Mouse (Mus musculus) adrenal gland, postnatal 25 days (tissue): ENCODE measurements at regions not wholly inside any gene's neighbourhood (a gene's known extent, or its start where the extent isn't known, plus 50 kb on each side); places are given as distances from the start of the nearest gene placed in this dataset.

Source experiments
- DNase-seq: peaks from one replicate; pipeline ENCODE4 v3.0.0; 2021; ENCODE audit warnings: mixed read lengths

DNA sequence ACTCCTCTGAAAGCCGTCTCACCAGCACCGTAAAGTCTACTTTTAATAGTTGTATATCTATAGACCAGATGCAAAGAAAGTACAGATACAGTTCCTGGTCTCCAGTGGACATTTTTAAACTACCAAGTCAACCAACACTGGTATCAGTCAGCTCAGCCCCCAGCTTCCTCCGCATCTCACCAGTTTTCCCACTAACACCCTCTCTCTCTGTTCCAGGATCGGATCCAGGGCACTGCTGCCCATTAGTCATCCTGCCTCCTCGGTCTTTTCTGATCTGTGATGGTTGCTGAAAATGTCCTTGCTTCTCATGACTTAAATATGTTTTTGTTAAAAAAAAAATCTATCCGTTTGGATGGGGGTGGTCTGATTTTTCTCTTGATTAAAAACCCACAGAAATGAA, 598.1 kb upstream of the 3110018I06Rik start:
- no peak for DNase-seq

DNA sequence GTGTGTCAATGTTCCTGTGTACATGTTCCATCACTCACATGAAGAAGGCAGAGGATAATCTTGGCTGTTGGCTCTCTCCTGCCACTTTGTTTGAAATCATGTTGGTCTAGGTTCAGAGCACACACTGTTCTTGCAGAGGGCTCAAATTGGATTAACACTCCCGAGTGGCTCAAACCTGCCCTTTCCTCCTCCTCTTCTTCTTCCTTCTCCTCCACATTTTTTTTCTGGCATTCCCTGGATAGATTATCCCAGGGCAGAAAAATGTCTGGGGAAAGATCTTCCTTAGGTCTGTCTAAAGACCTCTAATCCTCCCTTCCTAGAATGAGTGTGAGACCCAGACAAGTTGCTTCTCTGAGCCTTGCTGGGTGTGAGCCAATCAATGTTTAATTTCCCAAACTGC, 594.4 kb upstream of the 3110018I06Rik start:
- no peak for DNase-seq

DNA sequence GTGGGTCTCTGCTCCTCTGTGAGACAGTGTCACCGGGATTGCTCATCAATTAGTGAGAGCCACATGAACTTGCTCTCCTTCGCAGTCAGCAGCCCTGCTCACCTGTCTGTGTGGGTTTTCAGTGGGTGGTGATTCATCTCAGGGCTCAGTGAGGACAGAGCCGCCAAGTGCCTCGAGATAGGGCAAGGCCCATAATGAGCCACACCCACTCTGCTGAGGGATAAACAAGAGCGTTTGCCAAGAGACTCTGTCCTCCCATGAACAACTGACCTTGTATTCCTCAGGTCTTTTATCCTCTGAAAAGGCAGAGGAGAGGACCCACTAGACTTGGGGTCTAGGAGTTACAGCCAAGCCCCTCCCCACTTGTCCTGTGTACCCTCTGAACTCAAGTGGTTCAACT, 584.2 kb upstream of the 3110018I06Rik start:
- no peak for DNase-seq

- no peak for DNase-seq
Measured at GRCm38 (mm10) chr12:106912782-106913181, 575.6 kb upstream of the 3110018I06Rik start.

- DNase-seq = no peak
Measured at GRCm38 (mm10) chr12:106922571-106922991, 565.9 kb upstream of the 3110018I06Rik start.

DNA sequence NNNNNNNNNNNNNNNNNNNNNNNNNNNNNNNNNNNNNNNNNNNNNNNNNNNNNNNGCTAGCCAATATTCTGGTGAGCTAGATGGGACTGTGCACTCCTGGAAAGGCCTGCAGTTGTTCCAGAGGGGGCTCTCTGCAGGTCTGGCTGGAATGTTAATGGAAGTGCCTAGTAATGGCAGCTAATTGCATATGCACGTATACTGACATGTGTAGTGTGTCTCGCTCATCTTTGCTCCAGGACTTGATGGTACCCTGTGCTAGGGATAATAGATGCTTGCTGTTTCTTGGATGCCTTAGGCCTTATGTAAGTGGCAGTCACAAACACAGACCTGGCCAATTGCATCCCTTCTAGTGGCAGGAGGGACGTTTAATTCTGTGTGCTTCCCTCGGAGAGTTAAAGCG, 560.0 kb upstream of the 3110018I06Rik start:
- no peak for DNase-seq

DNA sequence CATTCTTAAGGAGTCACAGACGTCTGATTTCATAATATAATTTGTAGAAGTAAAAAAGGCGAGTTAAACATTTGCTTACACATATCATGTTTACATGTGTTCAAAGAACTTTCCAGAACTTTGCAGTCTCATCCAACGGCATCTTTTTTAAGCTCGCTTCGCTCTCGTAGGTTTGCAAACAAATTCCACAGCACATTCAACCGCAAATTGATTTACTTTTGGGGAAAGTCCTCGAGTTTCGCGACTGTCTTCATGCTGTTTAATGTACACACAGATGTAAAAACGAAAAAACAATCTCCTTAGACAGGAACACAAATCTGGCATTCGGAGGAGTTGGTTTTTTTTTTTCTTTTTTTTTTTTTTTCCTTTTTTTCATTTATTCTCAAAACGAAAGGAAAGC, 559.3 kb upstream of the 3110018I06Rik start:
- DNase-seq = no peak

DNA sequence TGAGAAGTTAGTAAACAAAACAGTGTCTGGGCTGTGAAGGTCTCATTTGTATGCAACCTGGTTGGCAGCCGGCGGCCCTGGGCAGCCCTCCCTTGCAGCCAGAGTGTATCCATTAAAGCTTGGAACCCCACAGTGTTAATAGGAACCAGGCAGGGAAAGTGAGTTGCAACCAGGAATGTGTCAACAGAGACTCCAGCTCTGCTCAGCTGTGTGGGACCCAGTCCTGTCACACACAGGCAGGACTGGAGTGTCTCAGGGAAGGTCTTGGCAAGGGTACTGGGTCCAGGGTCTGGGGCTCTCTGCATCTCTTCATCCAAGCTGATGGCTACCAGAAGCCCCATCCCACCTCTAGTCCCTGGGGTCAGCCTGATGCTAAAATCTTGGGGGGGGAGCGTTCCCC, 556.8 kb upstream of the 3110018I06Rik start:
- DNase-seq = no peak

- DNase-seq = peak; percentile 11
Measured at GRCm38 (mm10) chr12:106939381-106939780, 549.1 kb upstream of the 3110018I06Rik start.

DNA sequence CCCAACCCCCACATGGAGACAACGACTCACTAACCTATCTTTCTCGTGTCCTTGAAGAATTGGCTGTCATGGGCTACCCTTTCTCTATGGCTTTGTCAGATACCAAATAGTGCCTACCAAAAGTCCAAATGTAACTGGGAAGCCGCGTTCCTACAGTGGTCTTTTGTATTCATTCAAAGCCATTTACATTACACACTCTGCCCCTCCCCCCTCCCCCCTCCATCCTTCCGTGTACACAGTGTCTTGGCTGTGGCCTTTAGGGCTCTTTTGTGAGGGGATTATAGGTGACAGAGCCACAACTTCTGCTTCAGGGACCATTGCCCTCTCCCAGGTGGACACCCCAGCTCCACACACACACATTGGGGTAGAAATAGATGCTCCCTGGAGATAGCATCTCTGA, 544.6 kb upstream of the 3110018I06Rik start:
- no peak for DNase-seq

DNA sequence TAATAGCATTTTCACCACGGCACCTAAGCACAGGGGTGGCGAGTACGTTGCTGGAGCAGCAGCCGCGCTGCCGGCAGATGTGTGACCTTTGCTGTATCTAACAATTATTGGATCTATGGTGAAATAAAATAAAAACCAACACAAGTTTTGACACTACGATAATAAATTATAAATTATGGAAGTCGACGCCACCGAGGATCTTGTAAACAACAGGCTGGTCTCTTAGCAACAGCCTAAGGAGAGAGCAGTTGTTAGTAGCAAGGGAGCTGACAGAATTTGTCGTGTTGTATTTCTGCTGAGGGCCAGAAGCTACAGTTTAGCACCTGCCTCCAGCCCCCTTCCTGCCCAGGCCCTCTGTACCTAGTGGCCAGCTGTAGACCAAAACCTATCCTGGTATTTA, 535.8 kb upstream of the 3110018I06Rik start:
- DNase-seq = no peak

GRCm38 (mm10) chr12:106955778-106956177, 532.7 kb upstream of the 3110018I06Rik start:
- DNase-seq = peak; percentile 69

GRCm38 (mm10) chr12:106956266-106956665, 532.2 kb upstream of the 3110018I06Rik start:
- DNase-seq = no peak

DNA sequence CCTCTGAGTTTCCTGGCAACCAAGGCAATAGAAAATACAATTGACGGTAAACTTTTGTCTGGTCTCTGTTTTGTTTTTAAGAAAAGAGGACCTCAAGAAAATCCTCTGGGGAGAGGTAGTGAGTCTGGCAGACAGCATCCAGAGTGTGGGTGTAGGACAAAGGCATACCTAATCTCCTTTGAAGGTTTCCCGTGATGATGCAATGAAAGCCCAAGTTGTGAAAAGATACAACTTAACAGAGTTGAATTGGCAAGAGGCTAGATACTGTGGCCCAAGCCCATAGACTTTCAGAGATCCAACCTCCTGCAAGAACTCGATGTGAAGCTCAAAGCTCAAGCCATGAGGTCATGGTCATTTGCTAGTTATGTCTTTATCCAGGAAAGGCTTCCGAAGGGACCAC, 526.4 kb upstream of the 3110018I06Rik start:
- no peak for DNase-seq

GRCm38 (mm10) chr12:106963762-106964161, 524.7 kb upstream of the 3110018I06Rik start:
- DNase-seq = no peak

- no peak for DNase-seq
Measured at GRCm38 (mm10) chr12:106969873-106970272, 518.6 kb upstream of the 3110018I06Rik start.

GRCm38 (mm10) chr12:106992421-106992820, 496.0 kb upstream of the 3110018I06Rik start:
- DNase-seq = no peak

DNA sequence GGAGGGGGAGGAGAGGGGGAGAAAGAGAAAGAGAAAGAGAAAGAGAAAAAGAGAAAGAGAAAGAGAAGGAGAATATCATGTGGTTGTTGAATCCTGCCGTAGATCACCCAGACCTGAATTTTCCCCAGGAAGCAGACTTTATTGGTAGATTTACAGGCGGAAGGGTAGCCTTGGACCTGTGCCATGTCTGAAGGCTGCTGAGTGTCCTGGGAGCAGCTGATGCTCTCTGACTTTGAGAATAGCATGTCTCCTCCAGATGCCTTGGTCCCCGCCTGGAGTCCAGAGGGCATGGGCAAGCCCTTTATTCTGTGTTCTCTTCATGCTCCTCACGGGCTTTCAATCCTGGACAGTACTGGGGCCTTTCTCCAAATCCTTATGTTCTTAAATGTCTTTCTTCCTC, 495.4 kb upstream of the 3110018I06Rik start:
- no peak for DNase-seq

DNA sequence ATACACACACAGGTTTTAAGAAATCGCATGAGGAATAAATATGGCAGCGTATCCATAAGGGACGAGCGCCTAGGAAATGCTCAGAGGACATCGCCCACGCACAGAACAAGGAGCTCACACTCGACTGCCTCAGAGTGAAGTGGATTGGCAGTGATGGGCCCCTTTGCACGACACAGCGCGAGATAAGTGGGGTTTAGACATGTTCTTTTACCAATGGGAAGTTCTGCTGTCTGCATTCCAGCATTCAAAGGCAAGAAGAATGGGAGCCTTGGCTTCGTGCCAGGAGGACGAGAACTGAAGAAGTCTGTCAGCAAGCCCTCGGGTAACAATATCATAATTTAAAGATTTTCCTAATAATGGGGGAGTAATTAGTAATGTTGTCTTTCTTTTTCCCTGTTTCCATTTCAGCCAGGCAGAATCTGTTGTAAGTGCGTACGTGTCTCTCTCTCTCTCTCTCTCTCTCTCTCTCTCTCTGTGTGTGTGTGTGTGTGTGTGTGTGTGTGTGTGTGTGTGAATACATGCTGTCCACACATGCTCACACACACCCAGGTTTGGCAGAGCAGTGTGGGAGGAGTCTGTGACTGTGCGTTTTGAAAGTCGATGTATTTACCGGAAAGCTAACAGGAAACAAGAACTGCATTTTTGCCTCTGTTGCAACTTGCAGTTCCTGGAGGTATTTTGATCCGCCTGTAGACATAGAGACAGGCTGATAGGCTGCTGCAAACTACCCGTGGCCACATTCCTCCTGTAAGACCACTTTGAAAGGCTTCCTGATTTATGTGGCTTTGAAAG, 477.2 kb upstream of the 3110018I06Rik start:
- no peak for DNase-seq

DNA sequence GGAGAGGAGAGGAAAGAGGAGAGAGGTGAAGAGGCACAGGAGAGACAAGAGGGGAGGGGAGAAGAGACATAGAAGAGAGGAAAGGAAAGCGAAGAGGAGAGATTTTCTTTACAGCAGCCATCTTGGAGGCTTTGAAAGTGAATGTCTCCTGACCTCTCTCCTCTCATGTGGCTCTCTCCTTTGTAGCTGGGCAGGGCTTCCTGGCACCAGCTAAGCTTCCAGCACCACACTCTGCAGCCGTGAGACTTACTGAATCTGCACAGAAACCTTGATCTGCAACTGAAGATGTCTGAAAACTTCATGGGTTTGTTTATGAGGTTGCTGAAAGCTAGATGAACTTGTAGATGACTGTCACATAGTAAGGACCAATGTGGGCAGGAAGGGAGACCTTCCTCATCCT, 471.6 kb upstream of the 3110018I06Rik start:
- DNase-seq = no peak

- no peak for DNase-seq
Measured at GRCm38 (mm10) chr12:107021806-107022205, 466.6 kb upstream of the 3110018I06Rik start.

DNA sequence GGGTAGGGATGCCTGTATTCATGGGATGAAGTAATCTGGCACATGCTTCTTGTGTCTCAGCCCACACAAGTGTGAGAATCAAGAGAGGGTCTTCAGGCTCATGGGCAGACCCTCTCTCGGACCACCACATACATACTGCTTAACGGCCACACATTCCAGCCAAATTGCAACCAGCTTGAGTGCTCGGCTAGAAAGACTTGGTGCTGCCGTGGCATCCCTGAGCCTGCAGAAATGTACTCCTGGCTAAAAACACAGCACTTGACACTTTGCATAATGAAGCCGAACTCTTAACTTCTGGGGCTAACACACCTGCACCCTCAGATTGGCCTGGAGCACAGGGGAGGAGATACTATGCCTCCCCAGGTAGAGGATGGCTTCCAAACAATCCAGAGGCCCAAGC, 461.6 kb upstream of the 3110018I06Rik start:
- DNase-seq = no peak

GRCm38 (mm10) chr12:107027842-107028549, 460.4 kb upstream of the 3110018I06Rik start:
- DNase-seq = no peak

- no peak for DNase-seq
Measured at GRCm38 (mm10) chr12:107028985-107029384, 459.4 kb upstream of the 3110018I06Rik start.
